Mouse (Mus musculus) right cerebral cortex, postnatal 36 days (tissue): ENCODE results near the gene Traf1.

Experiments
- DNase-seq, 2 experiments: peaks; one replicate each; pipeline ENCODE4 v3.0.0; 2022; ENCODE audit warnings: low spot score in 2 of 2, mixed read lengths in 1 of 2

Traf1 gene

DNA sequence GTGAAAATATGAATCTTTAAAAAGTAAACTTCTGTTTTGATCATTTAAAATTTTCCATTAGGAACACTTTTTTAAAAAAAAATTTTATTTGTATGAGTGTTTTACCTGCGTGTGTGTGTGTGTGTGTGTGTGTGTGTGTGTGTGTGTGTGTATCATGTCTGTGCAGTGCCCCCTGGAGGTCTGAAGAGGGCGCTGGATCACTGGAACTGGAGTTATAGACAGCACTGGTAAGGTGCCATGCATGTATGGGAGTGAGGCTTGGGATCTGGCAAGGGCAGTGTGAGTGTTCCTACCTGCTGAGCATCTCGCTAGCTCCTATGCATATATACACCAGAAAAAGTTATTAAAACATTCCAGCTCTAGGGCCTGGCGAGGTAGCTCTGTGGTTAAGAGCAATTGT lies 59.8 kb downstream of the Traf1 start:
- DNase-seq: no peak

DNA sequence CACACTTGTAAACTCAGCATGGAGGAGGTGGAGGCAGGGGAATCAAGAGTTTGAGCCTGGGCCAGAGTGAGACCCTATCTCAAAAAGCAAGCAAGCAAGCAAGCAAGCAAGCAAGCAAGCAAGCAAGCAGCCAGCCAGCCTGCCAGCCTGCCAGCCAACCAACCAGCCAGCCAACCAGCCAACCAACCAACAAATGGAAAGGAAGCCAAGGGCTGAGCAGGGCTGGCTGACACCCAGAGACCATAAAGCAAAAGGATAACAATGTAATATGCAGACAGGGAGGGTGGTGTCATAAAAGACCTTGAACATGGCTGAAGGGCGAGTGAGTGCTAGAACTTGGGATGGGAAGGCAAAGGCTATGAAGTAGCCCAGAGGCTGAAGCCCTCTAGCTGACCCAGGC lies 61.2 kb downstream of the Traf1 start:
- DNase-seq: no peak

DNA sequence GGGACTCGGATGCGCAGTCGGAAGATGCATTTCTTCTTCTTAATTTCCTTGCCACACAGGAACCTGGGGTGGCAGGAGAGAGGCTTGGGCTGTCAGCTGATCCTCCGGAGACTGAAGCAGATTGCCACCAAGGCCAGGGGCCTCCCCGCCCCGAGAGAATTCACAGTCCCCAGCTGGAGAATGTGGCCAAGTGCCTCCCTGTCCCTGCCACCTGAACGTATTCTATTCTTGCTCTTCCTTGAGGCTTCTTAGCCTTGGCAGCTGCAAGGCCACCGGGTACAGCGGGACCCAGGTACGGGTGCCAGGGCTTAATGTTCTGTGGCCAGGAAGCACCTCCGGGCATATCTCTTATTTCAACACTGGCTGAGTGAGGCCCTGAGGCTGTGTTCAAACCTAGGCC lies 61.9 kb downstream of the Traf1 start:
- no peak for DNase-seq

DNA sequence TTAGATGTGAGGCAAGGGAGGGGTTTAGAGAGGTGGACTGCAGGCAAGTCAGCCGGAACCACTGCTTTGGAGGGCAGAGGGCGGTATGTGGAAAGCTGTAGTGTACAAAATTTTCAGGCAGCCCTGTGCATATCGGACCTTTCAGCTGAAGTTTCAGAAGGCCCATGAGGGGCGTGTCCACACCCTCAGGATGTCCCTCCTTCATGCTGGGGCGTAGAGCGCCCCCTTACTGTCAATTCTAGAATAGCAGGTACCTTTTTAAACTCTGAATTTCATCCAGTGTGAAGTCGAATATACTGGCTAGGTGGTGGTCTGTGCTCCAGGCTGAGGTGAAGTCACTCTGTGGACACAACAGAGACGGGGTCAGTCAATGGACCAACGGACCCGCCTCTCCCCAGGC lies 63.8 kb downstream of the Traf1 start:
- no peak for DNase-seq

DNA sequence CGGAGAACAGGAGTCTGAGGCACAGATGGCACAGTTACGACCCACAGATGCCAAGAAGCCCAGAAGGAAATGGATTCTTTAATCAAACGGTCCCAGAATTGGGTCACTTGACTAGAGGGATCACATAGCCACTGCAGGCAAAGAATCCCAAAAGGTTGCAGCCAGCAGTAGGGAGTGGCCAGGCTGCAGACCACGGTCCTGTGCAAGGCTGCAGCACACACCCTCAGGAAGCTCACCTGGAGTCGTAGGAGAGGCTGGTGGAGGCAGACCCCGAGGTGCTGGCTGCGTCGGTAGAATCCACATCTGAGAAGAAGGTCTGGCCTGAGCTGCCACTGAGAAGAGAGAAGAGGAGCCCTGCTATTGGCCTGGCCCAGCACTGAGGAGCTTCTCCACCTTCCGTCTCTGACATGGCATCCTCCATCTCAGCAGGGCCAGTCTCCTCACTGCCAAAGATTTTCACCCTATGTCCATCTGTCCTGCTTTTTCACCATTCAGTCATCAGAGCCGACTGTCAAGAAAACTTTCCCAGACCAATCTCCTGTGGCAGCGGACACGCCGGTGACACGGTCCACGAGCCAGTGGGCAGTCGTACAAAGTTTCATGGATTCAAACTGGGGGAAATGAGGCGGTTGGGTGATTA lies 64.6 kb downstream of the Traf1 start:
- no peak for DNase-seq

DNA sequence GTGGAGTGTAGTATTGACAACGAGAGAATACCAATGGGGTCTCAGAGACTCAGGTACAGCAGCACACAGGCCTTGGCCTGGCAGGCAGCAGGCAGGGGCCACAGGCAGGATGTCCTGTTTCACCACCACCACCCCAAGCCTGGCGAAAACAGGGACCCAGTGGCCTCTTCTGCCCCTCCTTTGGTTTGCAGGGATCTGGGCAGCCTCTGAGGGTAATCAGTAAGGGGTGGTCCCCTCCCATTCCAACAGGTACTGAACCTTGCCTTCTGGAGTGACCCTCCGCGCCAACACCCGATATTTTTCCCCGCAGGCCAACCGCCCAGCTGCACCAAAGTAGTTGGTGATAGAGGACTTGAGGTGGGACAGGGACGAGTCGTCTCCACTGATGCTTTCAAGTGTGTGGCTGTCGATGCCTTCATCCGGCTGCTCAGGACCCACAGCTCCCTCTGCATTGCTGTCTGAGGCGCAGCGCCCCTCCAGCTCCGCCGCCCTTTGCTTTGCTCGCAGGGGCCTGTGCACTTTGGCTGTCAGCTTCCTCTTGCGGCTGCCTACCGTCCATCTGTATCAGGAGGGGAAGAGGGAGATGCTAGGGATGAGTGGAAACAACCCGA lies 66.0 kb downstream of the Traf1 start:
- no peak for DNase-seq

DNA sequence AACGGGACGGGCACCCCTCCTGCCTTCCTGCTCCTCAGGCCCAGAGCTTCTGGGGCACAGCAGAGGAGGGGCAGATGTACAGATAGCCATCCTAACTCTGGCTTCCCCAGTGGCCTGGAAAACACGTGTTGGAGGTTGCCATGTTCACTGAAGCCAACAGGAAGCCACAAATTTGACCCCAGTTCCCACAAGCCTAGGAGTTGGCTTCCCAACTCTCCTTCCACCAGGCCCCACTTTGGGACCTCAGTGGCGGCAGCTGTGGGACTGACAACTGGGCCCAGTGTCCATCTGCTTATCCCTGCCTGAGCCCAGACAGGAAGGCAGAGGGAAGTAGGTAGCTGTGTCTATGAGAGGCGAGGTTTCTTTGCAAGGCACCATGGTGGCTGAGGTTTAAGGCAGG lies 67.6 kb downstream of the Traf1 start:
- DNase-seq: no peak
